Mouse (Mus musculus) kidney, embryonic 16.5 days (tissue): ENCODE data around the gene Abi3bp. TPM values are rescaled to one million over a fixed set of nuclear protein-coding genes. Genes with fewer than 3 reads are reported as not detected.

Experiments
- ATAC-seq: fragments of 200-750 bp; cut with Nextera tagmentation; 2 replicates; pipeline ENCODE4 v1.8.0; 2017; ENCODE audit warnings: moderate TSS enrichment; ENCODE audit not compliant: low FRiP score, low TSS enrichment
- H3K27ac ChIP-seq: fragments of 300-500 bp; sonication (generic); 2 replicates; pipeline ENCODE4 v1.5.1; 2014; ENCODE audit warnings: low read length
- H3K27me3 ChIP-seq: fragments of 300-500 bp; sonication (generic); 2 replicates; pipeline ENCODE4 v1.6.1; 2014; ENCODE audit warnings: low read length, control low read depth, mixed read lengths; ENCODE audit not compliant: insufficient read depth
- H3K36me3 ChIP-seq: fragments of 300-500 bp; sonication (generic); 2 replicates; pipeline ENCODE4 v1.6.1; 2014; ENCODE audit warnings: low read length, control low read depth, mixed read lengths; ENCODE audit not compliant: insufficient read depth
- H3K4me1 ChIP-seq: fragments of 300-500 bp; sonication (generic); 2 replicates; pipeline ENCODE4 v1.6.1; 2014; ENCODE audit warnings: low read length, control low read depth, mixed read lengths; ENCODE audit not compliant: insufficient read depth
- H3K4me2 ChIP-seq: fragments of 300-500 bp; sonication (generic); replicated peaks from 2 replicates; pipeline ENCODE4 v1.6.1; 2014; ENCODE audit warnings: low read depth, low read length
- H3K4me3 ChIP-seq: fragments of 300-500 bp; sonication (generic); 2 replicates; pipeline ENCODE4 v1.5.1; 2014; ENCODE audit warnings: mild to moderate bottlenecking, low read length
- H3K9ac ChIP-seq: fragments of 300-500 bp; sonication (generic); replicated peaks from 2 replicates; pipeline ENCODE4 v1.6.1; 2014; ENCODE audit warnings: low read length
- H3K9me3 ChIP-seq: fragments of 300-500 bp; sonication (generic); 2 replicates; pipeline ENCODE4 v1.6.1; 2016; ENCODE audit warnings: low read length, control low read depth
- WGBS: fragments of 180-500 bp; shearing (Covaris S2); extraction: QIAGEN DNeasy Blood & Tissue Kit; methylation state at CpG from one replicate; pipeline ENCODE4 v1.1.7; 2014; 5-methylcytosine and 5-hydroxymethylcytosine counted together
- polyA plus RNA-seq: library from polyadenylated mRNA; unstranded; fragments of >200 nt; fragmentation: Nextera tagmentation; extraction: Ambion mirVana; gene quantifications from 2 replicates; pipeline ENCODE4 v1.2.1, GENCODE M21; 2015

Abi3bp gene
- polyA plus RNA-seq, 1 experiment from 2014 or later, result 3.8 TPM

DNA sequence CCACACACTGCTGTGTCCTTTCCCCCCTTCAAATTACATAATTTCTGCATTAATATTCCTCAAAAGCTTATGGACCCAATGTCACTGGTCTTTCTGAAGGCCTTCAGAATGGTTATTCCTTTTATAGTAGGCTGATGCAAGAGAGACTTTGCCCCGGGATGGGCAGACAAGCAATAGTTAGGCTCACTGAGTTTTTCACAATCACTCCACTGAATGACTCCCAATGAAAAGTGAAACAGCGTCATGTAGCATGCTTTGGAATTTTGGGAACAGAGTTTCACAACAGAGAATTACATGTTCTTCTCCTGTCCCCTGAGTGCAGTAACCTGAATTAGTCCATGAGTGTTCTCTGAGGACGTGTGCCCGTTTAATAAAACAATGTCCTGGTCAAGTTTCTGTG, 120.7 kb downstream of the Abi3bp start:
- Histone ChIP-seq H3K4me2 (no peak overlapping the region), H3K36me3 (no peaks in the 10 kb centered on the region), H3K27ac (no peak overlapping the region), H3K9me3 (no peaks in the 10 kb centered on the region), H3K27me3 (no peaks in the 10 kb centered on the region), H3K4me1 (no peaks in the 10 kb centered on the region), H3K4me3 (no peak overlapping the region), H3K9ac (no peak overlapping the region)
- 92% methylated on average over 4 of the region's 4 CpGs for WGBS
- ATAC-seq, result no peak

DNA sequence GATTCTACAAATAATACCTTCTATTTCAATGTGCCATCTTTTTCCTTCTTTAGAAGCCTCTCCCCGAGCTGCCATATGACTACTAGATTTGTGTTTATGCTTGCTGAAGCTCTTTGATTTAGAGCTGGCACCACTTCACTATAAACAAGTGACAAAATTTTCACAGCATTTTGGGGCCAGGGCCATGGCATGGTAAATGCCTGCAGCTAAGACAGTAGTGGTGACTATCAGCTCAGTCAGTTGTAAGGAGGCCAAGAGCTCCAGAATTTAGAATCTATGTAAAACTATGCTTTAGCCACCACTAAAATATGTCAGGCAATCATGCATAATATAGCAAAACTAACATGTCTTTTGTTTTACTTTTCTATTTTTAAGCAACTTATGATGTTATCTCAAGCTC, 124.7 kb downstream of the Abi3bp start:
- no peak for ATAC-seq
- Histone ChIP-seq H3K9me3 (no peaks in the 10 kb centered on the region), H3K9ac (no peak overlapping the region), H3K4me3 (no peak overlapping the region), H3K4me2 (no peak overlapping the region), H3K27ac (no peak overlapping the region), H3K36me3 (no peaks in the 10 kb centered on the region), H3K4me1 (no peaks in the 10 kb centered on the region), H3K27me3 (no peaks in the 10 kb centered on the region)
- 79% methylated on average over 1 of the region's 1 CpGs for WGBS

GRCm38 (mm10) chr16:56610572-56610971, 132.9 kb downstream of the Abi3bp start:
- Histone ChIP-seq H3K27me3 (no peaks in the 10 kb centered on the region), H3K4me2 (no peak overlapping the region), H3K36me3 (no peaks in the 10 kb centered on the region), H3K9ac (no peak overlapping the region), H3K4me1 (no peaks in the 10 kb centered on the region), H3K27ac (no peak overlapping the region), H3K4me3 (no peak overlapping the region), H3K9me3 (no peaks in the 10 kb centered on the region)
- no peak for ATAC-seq
- 72% methylated on average over 8 of the region's 8 CpGs for WGBS

- no peak overlapping the region for H3K4me3 ChIP-seq
- WGBS, result 72% methylated on average over 10 of the region's 10 CpGs
- no peak overlapping the region for H3K27ac ChIP-seq
- no peak for ATAC-seq
- H3K9ac ChIP-seq, result no peak overlapping the region
- no peak overlapping the region for H3K4me2 ChIP-seq
- H3K27me3 ChIP-seq, result no peaks in the 10 kb centered on the region
- no peaks in the 10 kb centered on the region for H3K36me3 ChIP-seq
- no peaks in the 10 kb centered on the region for H3K4me1 ChIP-seq
- no peaks in the 10 kb centered on the region for H3K9me3 ChIP-seq
Observed at GRCm38 (mm10) chr16:56611096-56611867, 133.6 kb downstream of the Abi3bp start.

- H3K27me3 ChIP-seq, result no peaks in the 10 kb centered on the region
- H3K4me1 ChIP-seq, result no peaks in the 10 kb centered on the region
- no peak overlapping the region for H3K4me3 ChIP-seq
- no peaks in the 10 kb centered on the region for H3K36me3 ChIP-seq
- no peak overlapping the region for H3K9ac ChIP-seq
- WGBS, result 85% methylated on average over 3 of the region's 3 CpGs
- no peak overlapping the region for H3K4me2 ChIP-seq
- H3K27ac ChIP-seq, result no peak overlapping the region
- no peaks in the 10 kb centered on the region for H3K9me3 ChIP-seq
- ATAC-seq, result no peak
Observed at GRCm38 (mm10) chr16:56638544-56638943, 160.9 kb downstream of the Abi3bp start.

GRCm38 (mm10) chr16:56645251-56645650, 167.6 kb downstream of the Abi3bp start:
- WGBS, result 19% methylated on average over 2 of the region's 2 CpGs
- Histone ChIP-seq H3K4me3 (no peak overlapping the region), H3K9me3 (no peaks in the 10 kb centered on the region), H3K36me3 (no peaks in the 10 kb centered on the region), H3K27ac (no peak overlapping the region), H3K27me3 (no peaks in the 10 kb centered on the region), H3K4me1 (no peaks in the 10 kb centered on the region), H3K4me2 (no peak overlapping the region), H3K9ac (no peak overlapping the region)
- ATAC-seq, result no peak

DNA sequence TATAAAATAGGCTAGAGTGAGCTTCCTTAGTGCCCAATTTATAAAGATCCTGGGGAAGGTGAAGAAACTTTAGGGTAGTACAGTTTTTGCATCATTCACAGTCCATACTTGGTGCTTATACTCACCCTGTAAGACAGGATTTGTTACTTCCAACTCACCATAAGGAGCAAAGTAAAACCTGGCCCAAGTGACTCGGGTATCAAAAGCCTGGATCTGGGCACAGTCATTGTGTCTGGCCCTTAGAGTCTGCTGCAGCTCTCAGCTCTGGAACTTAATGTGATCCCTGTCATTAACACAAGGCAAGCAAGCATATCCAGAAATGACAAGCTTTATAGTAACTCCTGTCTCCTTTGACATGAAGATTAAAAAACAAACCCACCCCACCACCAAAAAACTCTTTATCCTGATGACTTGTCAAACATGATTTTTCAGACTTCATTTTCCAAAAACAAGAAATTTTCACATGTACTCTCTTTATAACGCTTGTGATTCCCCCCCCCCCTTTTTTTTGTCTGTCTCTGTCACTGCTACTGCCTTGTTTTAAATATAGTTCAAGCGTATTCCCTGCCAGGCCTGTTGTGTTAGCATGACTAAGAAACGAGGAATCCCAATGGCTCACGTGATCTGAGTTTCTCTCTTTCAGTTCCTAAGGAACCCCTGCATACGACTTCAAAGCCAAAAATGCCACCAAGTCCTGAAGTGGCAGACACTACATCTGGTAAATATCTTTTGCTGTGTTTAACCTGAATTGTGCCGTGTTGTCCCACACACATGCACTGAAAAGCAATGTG, 168.9 kb downstream of the Abi3bp start:
- no peaks in the 10 kb centered on the region for H3K27me3 ChIP-seq
- no peak overlapping the region for H3K9ac ChIP-seq
- 65% methylated on average over 7 of the region's 7 CpGs for WGBS

GRCm38 (mm10) chr16:56655193-56655910, 177.7 kb downstream of the Abi3bp start:
- H3K36me3 ChIP-seq, result no peaks in the 10 kb centered on the region
- H3K9ac ChIP-seq, result no peak overlapping the region
- 68% methylated on average over 12 of the region's 12 CpGs for WGBS
- peak; percentile 75; the same call in 1 of the 2 replicates for ATAC-seq
- no peaks in the 10 kb centered on the region for H3K9me3 ChIP-seq
- H3K4me3 ChIP-seq, result no peak overlapping the region
- no peak overlapping the region for H3K4me2 ChIP-seq
- no peaks in the 10 kb centered on the region for H3K27me3 ChIP-seq
- H3K27ac ChIP-seq, result no peak overlapping the region
- no peaks in the 10 kb centered on the region for H3K4me1 ChIP-seq

More for the DNA sequence above, 168.9 kb downstream of the Abi3bp start:
- Histone ChIP-seq H3K4me3 (no peak overlapping the region), H3K4me2 (no peak overlapping the region), H3K9me3 (no peaks in the 10 kb centered on the region), H3K36me3 (no peaks in the 10 kb centered on the region), H3K4me1 (no peaks in the 10 kb centered on the region), H3K27ac (no peak overlapping the region)
- ATAC-seq, result no peak

DNA sequence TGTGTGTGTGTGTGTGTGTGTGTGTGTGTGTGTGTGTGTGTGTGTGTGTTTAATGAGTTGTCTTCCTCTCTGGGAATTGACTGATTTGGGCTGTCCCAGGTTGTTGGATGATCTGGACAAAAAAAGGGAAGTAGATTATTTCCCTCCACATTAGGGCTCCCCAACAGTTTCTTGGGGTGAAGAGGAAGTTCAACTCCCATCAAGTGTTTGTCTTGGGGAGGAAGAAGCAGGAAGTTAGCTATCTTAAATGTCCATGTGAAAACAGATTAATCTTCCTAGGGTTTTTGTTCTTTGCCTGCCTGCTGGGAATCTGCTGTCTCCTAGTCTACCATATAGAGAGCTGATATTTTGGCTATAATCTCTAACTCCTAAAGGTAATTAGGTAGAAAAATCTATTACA, 181.2 kb downstream of the Abi3bp start:
- Histone ChIP-seq H3K36me3 (no peaks in the 10 kb centered on the region), H3K27ac (no peak overlapping the region), H3K27me3 (no peaks in the 10 kb centered on the region), H3K4me1 (no peaks in the 10 kb centered on the region), H3K4me3 (no peak overlapping the region), H3K9ac (no peak overlapping the region), H3K4me2 (no peak overlapping the region), H3K9me3 (no peaks in the 10 kb centered on the region)
- ATAC-seq, result no peak
